Mouse (Mus musculus) CH12.LX (cell line): ENCODE data around the gene Duoxa1. TPM values are rescaled to one million over a fixed set of nuclear protein-coding genes. Genes with fewer than 3 reads are reported as not detected.

Source experiments
- DNase-seq: peaks from one replicate; pipeline ENCODE4 v3.0.0-alpha.2; 2013; ENCODE audit errors: extremely low read depth
- H3K27ac ChIP-seq: 2 replicates; pipeline ENCODE4 v1.5.1; 2012; ENCODE audit warnings: low read depth, mild to moderate bottlenecking, control low read depth, moderate library complexity; ENCODE audit not compliant: insufficient read depth
- H3K27me3 ChIP-seq: replicated peaks from 2 replicates; pipeline ENCODE3; 2012; ENCODE audit warnings: inconsistent platforms
- H3K36me3 ChIP-seq, 2 experiments: replicated peaks in 1 of 2; 2 replicates each; pipeline versions ENCODE3 to v1.6.1; 2012; ENCODE audit warnings: inconsistent platforms in 1 of 2, low read length in 1 of 2, mild to moderate bottlenecking in 1 of 2, mixed read lengths in 1 of 2, moderate library complexity in 1 of 2; ENCODE audit not compliant: control insufficient read depth in 1 of 2, insufficient read depth in 1 of 2
- H3K4me1 ChIP-seq, 2 experiments: 2 replicates each; pipeline ENCODE4 v1.6.1; 2012; ENCODE audit warnings: inconsistent platforms in 1 of 2, moderate library complexity in 1 of 2; ENCODE audit not compliant: insufficient read depth in 2 of 2, control insufficient read depth in 1 of 2
- H3K4me2 ChIP-seq: 2 replicates; pipeline ENCODE4 v1.6.1; 2012; ENCODE audit warnings: low read depth, mild to moderate bottlenecking, control low read depth; ENCODE audit not compliant: poor library complexity, insufficient read depth, severe bottlenecking
- H3K4me3 ChIP-seq, 3 experiments: fragments of 150-350 bp in 1 of 3; sonication (generic) in 1 of 3; replicated peaks in 1 of 3; 2 replicates each; pipeline versions ENCODE3 to v1.5.1; 2011 to 2012; ENCODE audit warnings: low read depth in 2 of 3, low read length in 2 of 3, mild to moderate bottlenecking in 2 of 3, moderate library complexity in 2 of 3, control low read depth in 1 of 3, improper control_type of control experiment in 1 of 3, inconsistent platforms in 1 of 3, mixed read lengths in 1 of 3; ENCODE audit not compliant: poor library complexity in 1 of 3
- H3K79me2 ChIP-seq: replicated peaks from 2 replicates; pipeline ENCODE4 v1.6.1; 2012; ENCODE audit warnings: mild to moderate bottlenecking, moderate library complexity; ENCODE audit not compliant: control insufficient read depth, poor library complexity, insufficient read depth, severe bottlenecking; ENCODE audit errors: extremely low read depth
- H3K9ac ChIP-seq: 2 replicates; pipeline ENCODE4 v1.6.1; 2012; ENCODE audit warnings: low read depth, mild to moderate bottlenecking, control low read depth, moderate library complexity; ENCODE audit not compliant: insufficient read depth
- H3K9me3 ChIP-seq: replicated peaks from 2 replicates; pipeline ENCODE3; 2012; ENCODE audit warnings: low read length, inconsistent platforms, mixed read lengths
- ELF1 ChIP-seq: IDR thresholded peaks from 2 replicates; pipeline ENCODE4 v1.6.1; 2014; ENCODE audit warnings: low read depth, mild to moderate bottlenecking, inconsistent platforms, low read length, improper control_type of control experiment
- HCFC1 ChIP-seq: IDR thresholded peaks from 2 replicates; pipeline ENCODE4 v1.6.1; 2012; ENCODE audit warnings: low read depth, mild to moderate bottlenecking, inconsistent platforms, low read length, improper control_type of control experiment
- NELFE ChIP-seq: IDR thresholded peaks from 2 replicates; pipeline ENCODE4 v1.6.1; 2011; ENCODE audit warnings: low read depth, low read length, improper control_type of control experiment
- POLR2A ChIP-seq: IDR thresholded peaks from 2 replicates; pipeline ENCODE4 v1.6.1; 2011; ENCODE audit warnings: low read depth, mild to moderate bottlenecking, improper control_type of control experiment, low read length
- POLR2AphosphoS2 ChIP-seq: IDR thresholded peaks from 2 replicates; pipeline ENCODE4 v1.6.1; 2011; ENCODE audit warnings: low read depth, low read length, improper control_type of control experiment
- SIN3A ChIP-seq: IDR thresholded peaks from 2 replicates; pipeline ENCODE4 v1.6.1; 2012; ENCODE audit warnings: low read length, improper control_type of control experiment, inconsistent platforms
- TBP ChIP-seq: conservative IDR thresholded peaks from 2 replicates; pipeline ENCODE4 v1.6.1; 2011; ENCODE audit warnings: low read depth, low read length, improper control_type of control experiment
- ZC3H11A ChIP-seq: IDR thresholded peaks from 2 replicates; pipeline ENCODE4 v1.6.1; 2012; ENCODE audit warnings: low read depth, mild to moderate bottlenecking, inconsistent platforms, low read length, improper control_type of control experiment
- ZKSCAN1 ChIP-seq: IDR thresholded peaks from 2 replicates; pipeline ENCODE4 v1.6.1; 2012; ENCODE audit warnings: low read depth, inconsistent platforms, low read length, improper control_type of control experiment, borderline replicate concordance
- dilution Hi-C: fragments of 300-500 bp; cut with MboI; formaldehyde crosslinking; loops from 2 replicates; pipeline ENCODE4 v1.14.3; 2020; ENCODE audit warnings: low sequenced_read_pairs; ENCODE audit not compliant: extremely low pct_unique_long_range_greater_than_20kb, extremely low pct_ligation_motif_present
- in situ Hi-C: fragments of 300-500 bp; cut with MboI; formaldehyde crosslinking; loops from 3 replicates; pipeline ENCODE4 v1.14.3; 2019; ENCODE audit warnings: low sequenced_read_pairs, low pct_ligation_motif_present, low pct_unique_long_range_greater_than_20kb, mixed read lengths
- polyA plus RNA-seq: library from polyadenylated mRNA; unstranded; fragments of >175 nt; gene quantifications from 2 replicates; pipeline ENCODE4 v1.2.1, GENCODE M21; 2012; ENCODE audit warnings: low read depth; ENCODE audit not compliant: insufficient read length
- total RNA-seq, 2 experiments: library from RNA; depleted of rRNA; stranded (reverse); fragments of 300-350 nt in 1 of 2; fragments of >200 nt in 1 of 2; gene quantifications; 2 replicates each; pipeline ENCODE4 v1.2.3; 2012 to 2014

Gene Duoxa1
- total and polyA plus RNA-seq, 3 experiments, result not detected

- Histone ChIP-seq H3K4me1 (peaks cover 2 to 13% of the 10 kb centered on the region in 2 experiments; a peak in 2 of 4 replicates), H3K9ac (no peak overlapping the region)
- dilution Hi-C loops, result no loop called here
- no peak for DNase-seq
- TF ChIP-seq ZC3H11A, result no peak
- no peak for TF ChIP-seq SIN3A
- no peak for TF ChIP-seq ELF1
- no peak for TF ChIP-seq HCFC1
- no peak for TF ChIP-seq NELFE
- TF ChIP-seq POLR2AphosphoS2, result no peak
- TF ChIP-seq ZKSCAN1, result no peak
- TF ChIP-seq, all 38 proteins: peak for 0
- no peaks in the 10 kb centered on the region for H3K9me3 ChIP-seq
- H3K4me2 ChIP-seq, result no peak overlapping the region
- H3K27me3 ChIP-seq, result no peaks in the 10 kb centered on the region
- no peaks in the 10 kb centered on the region for H3K79me2 ChIP-seq
- H3K4me3 ChIP-seq, result no peak overlapping the region
- H3K36me3 ChIP-seq, result no peaks in the 10 kb centered on the region
- no peak overlapping the region for H3K27ac ChIP-seq
- in situ Hi-C loops, result no loop called here
These were observed 41.9 kb upstream of the Duoxa1 start for GRCm38 (mm10) chr2:122355389-122355788.

GRCm38 (mm10) chr2:122354191-122354929, 40.8 kb upstream of the Duoxa1 start:
- H3K4me2 ChIP-seq, result no peak overlapping the region
- in situ Hi-C loops (no loop called here), dilution Hi-C loops (no loop called here)
- H3K4me1 ChIP-seq, result peaks cover 3 to 12% of the 10 kb centered on the region in 2 experiments; a peak in 3 of 4 replicates
- no peaks in the 10 kb centered on the region for H3K27me3 ChIP-seq
- no peaks in the 10 kb centered on the region for H3K36me3 ChIP-seq
- TF ChIP-seq HCFC1 (no peak), TBP (no peak)
- no peaks in the 10 kb centered on the region for H3K9me3 ChIP-seq
- no peak overlapping the region for H3K4me3 ChIP-seq
- no peak overlapping the region for H3K9ac ChIP-seq
- no peak for DNase-seq
- H3K79me2 ChIP-seq, result no peaks in the 10 kb centered on the region
- H3K27ac ChIP-seq, result no peak overlapping the region

GRCm38 (mm10) chr2:122353765-122354164, 40.2 kb upstream of the Duoxa1 start:
- dilution Hi-C loops, result no loop called here
- no peak for TF ChIP-seq POLR2A
- Histone ChIP-seq H3K27me3 (no peaks in the 10 kb centered on the region), H3K4me3 (no peak overlapping the region), H3K4me2 (no peak overlapping the region), H3K36me3 (no peaks in the 10 kb centered on the region), H3K9me3 (no peaks in the 10 kb centered on the region), H3K9ac (no peak overlapping the region), H3K4me1 (peaks cover 6 to 16% of the 10 kb centered on the region in 2 experiments), H3K79me2 (no peaks in the 10 kb centered on the region), H3K27ac (no peak overlapping the region)
- in situ Hi-C loops, result no loop called here
- DNase-seq, result no peak
